Mouse (Mus musculus) kidney, adult 8-10 months (tissue): ENCODE results near the gene Lrrc25.
"Not testable (repeated sequence)": the region's sequence is repeated elsewhere in the genome, so short reads cannot be mapped to it uniquely, and the experiment has no call there.

Source experiments
- DNase-seq, 2 experiments: peaks; one replicate each; pipeline ENCODE4 v3.0.0; 2022

Gene Lrrc25

DNA sequence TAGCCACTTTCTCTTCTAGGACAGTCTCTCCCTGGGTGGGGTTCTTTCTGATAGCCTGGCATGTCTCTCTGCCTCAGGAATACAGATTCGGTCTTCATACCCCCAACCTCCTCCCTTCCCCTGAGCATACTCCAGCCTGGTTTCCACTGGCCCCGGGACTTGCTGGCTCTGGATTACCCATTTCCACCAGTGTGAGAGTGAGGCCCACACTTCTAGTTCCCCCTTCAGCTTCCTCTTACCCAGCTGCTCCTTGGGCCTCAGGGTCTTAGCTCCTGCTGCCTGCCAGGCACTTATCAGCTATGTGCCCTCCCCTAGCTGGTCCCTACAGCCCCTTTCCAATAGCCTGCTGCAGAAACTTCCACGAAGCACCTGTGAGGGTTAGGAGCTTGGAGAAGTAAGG is at the start of gene Lrrc25:
Gene Lrrc25 (plus strand): TSS at position 262 of the 400 bp plus-strand sequence.
- no peak for DNase-seq

GRCm38 (mm10) chr8:70570360-70570759 is 45.6 kb upstream of the Lrrc25 start:
- DNase-seq, result no peak

- DNase-seq, result no peak
These were observed 45.0 kb upstream of the Lrrc25 start for GRCm38 (mm10) chr8:70570990-70571389.

DNA sequence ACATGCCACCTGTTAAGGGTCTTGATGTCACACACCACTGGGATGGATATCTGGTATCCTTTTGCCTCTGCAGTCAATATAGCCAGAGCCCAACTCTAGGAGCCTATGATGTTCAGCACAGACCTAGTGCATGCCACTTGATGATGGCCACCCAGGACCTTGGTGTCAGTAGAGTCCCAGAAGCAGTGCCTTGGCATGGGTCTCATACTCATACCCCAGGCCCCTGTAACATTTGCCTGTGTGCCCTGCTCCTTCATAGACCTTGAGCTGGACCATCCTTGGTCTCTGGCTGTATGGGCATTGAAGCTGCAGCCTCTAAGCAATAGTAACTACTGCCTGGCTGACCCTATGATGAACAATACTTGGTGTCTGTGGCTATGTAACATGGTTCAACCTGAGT is 41.7 kb upstream of the Lrrc25 start:
- DNase-seq, result no peak

DNA sequence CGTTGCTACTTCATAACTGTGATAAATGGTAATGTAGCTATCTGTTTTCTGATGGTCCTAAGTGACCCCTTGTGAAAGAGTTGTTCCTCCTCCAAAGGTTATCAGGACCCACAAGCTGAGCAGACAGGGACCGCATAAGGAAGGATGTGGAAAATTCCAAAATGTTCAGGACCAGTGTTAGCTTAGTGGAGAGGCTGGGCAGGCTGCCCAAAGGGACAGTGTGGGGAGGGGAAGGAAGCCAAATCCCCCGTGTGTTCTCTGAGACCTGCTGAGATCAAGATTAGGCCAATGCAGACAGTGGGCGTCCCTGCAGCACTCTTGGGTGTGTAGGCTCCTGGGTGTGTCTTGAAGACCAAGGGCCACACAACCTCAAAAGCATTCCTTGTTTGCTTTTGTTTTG is 41.0 kb upstream of the Lrrc25 start:
- DNase-seq, result peak; percentile 73 to 77

- no peak for DNase-seq
These were observed 38.7 kb upstream of the Lrrc25 start for GRCm38 (mm10) chr8:70577207-70577606.

GRCm38 (mm10) chr8:70583476-70584387 is 32.2 kb upstream of the Lrrc25 start:
- DNase-seq, result no peak

- no peak for DNase-seq
These were observed 31.2 kb upstream of the Lrrc25 start for GRCm38 (mm10) chr8:70584606-70585257.

DNA sequence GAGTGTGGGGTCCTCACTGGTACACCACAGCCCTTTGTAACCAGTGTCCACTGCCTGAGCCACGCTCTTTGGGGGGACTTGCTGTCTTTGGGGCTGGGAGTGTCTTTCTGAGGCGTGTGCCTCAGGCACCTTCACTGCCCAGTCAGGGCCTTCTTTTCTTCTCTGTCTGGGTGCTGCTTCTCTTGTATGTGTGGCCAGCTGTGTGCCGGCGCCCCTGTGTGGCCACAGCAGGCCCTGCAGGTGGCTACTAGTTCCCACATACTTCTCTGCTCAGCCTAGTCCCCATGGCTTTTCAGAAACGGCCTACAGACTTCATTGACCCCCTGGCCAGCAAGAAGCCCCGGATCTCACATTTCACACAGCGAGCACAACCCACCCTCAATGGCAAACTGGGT is 30.7 kb upstream of the Lrrc25 start:
- peak in 1 of 2 experiments; percentile 69 for DNase-seq

DNA sequence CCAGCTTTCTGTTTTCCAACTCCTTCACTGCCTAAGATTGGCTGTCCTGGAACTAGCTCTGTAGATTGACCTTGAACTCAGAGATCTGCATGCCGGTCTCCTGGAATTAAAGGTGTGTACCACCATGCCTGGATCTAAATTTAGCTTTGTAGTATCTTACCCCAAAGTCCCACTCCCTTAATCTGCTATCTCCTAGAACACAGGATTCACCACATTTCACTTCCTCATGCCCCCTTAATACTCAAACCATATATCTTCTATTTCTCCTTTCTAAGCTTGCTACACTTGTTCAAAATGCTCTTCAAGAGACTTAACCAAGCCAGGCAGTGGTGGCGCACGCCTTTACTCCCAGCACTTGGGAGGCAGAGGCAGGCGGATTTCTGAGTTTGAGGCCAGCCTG is 28.0 kb upstream of the Lrrc25 start:
- DNase-seq, result not testable (repeated sequence)

DNA sequence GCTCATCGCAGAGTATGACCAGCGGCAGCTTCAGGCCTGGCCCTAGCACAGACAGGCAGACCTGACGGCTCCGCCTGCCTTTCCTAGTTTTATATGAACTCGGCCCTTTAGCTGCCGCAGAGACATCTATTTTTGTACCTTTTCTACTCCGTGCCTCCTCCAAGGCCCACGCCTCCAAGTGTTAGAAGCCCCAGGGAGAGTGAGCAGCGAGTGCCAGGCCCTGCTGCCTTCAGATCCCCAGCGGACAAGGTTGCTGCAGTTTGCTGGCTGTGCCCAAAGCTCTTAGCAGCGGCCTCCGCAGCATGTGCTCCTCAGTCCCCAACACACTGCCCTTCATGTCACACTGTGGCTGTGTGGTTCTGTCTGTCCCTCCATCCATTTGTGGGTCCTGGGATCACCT is 24.4 kb upstream of the Lrrc25 start:
- no peak for DNase-seq

GRCm38 (mm10) chr8:70593173-70593572 is 22.8 kb upstream of the Lrrc25 start:
- no peak for DNase-seq

DNA sequence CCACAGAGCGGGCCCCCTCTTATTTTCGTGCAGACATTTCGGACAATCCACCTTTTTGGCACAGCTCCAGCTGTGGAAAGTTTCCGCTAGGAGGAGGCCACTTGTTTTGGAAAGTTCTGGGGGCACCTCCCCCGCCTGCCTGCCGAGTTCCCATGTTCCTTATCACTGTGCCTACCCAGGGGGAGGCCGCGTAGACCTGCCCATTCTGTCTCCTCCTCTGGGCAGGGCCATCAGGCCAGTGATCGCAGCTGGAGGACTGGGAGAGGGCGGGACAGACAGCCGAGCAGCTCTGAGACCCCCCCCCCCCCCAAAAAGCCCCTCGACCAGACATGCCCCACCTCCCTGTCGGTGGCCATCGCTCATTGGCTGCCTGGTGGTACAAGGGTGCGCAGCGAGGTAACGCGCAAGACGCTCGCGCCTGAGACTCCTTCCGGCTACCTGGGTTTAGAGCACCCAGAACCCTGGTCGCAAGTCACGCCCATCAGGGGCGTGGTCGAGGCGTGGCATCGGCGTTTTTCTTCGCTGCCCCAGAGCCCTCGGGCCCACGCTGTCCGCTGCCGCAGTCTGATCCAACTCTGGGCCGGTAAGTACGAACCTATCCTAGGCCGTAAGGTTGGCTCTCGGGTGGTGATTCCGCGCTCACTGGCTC is 21.9 kb upstream of the Lrrc25 start, which contains the start of gene Isyna1:
Gene Isyna1 (plus strand): TSS at position 413 of the 649 bp plus-strand sequence.
- DNase-seq, result peak; percentile 87 to 89

GRCm38 (mm10) chr8:70594621-70595564 is 21.1 kb upstream of the Lrrc25 start:
- peak in 1 of 2 experiments; percentile 44 for DNase-seq

GRCm38 (mm10) chr8:70595811-70596210 is 20.1 kb upstream of the Lrrc25 start:
- no peak for DNase-seq

DNA sequence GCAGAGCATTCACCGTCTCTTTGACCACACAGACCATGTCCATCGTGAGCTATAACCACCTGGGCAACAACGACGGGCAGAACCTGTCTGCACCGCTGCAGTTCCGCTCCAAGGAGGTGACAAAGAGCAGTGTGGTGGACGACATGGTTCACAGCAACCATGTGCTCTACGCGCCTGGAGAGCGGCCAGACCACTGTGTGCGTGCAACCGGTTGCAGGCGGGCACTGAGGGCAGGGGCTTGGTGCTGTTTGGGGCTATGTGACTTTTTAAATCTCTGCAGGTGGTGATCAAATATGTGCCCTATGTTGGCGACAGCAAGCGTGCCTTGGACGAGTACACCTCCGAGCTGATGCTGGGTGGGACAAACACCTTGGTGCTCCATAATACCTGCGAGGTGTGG is 19.7 kb upstream of the Lrrc25 start:
- DNase-seq, result no peak

DNA sequence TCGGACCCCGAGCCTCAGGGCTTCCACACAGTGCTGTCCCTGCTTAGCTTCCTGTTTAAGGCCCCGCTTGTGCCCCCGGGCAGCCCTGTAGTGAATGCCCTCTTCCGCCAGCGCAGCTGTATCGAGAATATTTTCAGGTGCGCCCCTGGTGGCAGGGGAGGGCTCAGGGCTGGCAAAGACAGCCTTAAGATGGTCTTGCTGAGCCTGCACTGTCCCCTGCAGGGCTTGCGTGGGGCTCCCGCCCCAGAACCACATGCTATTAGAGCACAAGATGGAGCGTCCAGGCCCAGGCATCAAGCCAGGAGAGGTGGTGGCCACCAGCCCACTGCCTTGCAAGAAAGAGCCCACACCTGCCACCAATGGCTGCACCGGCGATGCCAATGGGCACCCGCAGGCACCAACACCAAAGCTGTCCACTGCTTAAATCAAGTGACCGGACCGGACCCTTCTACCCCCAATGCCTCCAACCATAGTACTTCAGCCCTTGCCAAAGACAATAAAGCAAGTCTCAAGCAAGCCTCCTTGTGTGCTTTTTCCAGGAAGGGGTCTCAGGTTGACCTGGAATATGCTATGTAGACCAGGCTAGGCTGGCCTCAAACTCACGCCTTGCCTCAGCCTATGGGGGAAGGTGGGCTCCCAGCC is 19.1 kb upstream of the Lrrc25 start:
- DNase-seq, result no peak

- no peak for DNase-seq
These were observed 18.3 kb upstream of the Lrrc25 start for GRCm38 (mm10) chr8:70597417-70598272.

GRCm38 (mm10) chr8:70598283-70598682 is 17.7 kb upstream of the Lrrc25 start:
- DNase-seq, result peak; percentile 81 to 89

- no peak for DNase-seq
These were observed 17.2 kb upstream of the Lrrc25 start for GRCm38 (mm10) chr8:70598722-70599121.
